11 mouse cellular contexts compared by ENCODE assay signal in the genomic region with DNA sequence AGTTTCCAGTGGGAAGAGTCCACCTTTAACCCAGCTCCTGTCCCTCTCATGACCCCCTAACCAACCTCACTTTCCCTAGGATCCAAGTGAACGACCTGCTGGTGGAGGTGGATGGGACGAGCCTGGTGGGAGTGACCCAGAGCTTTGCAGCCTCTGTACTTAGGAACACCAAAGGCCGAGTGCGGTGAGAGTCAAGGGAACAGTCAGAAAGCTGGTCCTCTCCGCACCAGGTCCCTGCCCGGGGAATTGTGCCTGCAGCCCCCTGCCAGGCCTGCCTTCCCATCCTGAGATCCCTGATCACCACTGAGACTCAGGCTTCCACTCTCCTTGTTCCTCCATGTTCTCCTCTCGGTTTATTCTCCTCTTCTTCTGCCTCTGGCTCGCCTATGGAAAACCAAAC. TPM values are rescaled to one million over a fixed set of nuclear protein-coding genes. Genes with fewer than 3 reads are reported as not detected.
A peak's percentile ranks its signal among the peaks of the same experiment; 100 is the strongest.
DNase-seq lines count a peak whose midpoint lies in the region; ATAC-seq and TF ChIP-seq lines count a peak whose summit lies in the region.
"Had no signal": no experiment of that assay in that cellular context is flagged by ENCODE, and none has a peak within 500 bp of the region (broad histone marks: within the 10 kb centered on the region; RNA-seq: fewer than 3 reads in every experiment).

No protein-coding gene starts in this region.

- H3K27me3 ChIP-seq in hindbrain, embryonic 11.5 days (ENCODE audit: control insufficient read depth, insufficient read depth, low read length), result no peaks in the 10 kb centered on the region
- H3K27me3 ChIP-seq in hindbrain, embryonic 14.5 days (ENCODE audit: control insufficient read depth, insufficient read depth, low read length), result no peaks in the 10 kb centered on the region
- H3K27me3 ChIP-seq in thymus, adult 2 months (ENCODE audit: control insufficient read depth, insufficient read depth, low read length), result no peaks in the 10 kb centered on the region
- H3K27me3 ChIP-seq in limb, embryonic 13.5 days, result no peaks in the 10 kb centered on the region

- H3K4me2 ChIP-seq in hindbrain, embryonic 11.5 days (replicated peaks; ENCODE audit: low read depth, low read length), result no peak overlapping the region
- H3K4me2 ChIP-seq in hindbrain, embryonic 14.5 days (replicated peaks), result no peak overlapping the region
- H3K4me2 ChIP-seq in limb, embryonic 13.5 days (replicated peaks), result no peak overlapping the region

- peaks cover 21% of the 10 kb centered on the region for H3K36me3 ChIP-seq in hindbrain, embryonic 11.5 days (ENCODE audit: control insufficient read depth, insufficient read depth, low read length)
- H3K36me3 ChIP-seq in hindbrain, embryonic 14.5 days (replicated peaks; ENCODE audit: control insufficient read depth, insufficient read depth), result peaks cover 94% of the 10 kb centered on the region
- peaks cover 43% of the 10 kb centered on the region for H3K36me3 ChIP-seq in thymus, adult 2 months (ENCODE audit: control insufficient read depth, insufficient read depth, low read length)
- H3K36me3 ChIP-seq in limb, embryonic 13.5 days, result peaks cover 98% of the 10 kb centered on the region

- 0 out of 2 replicates have a peak overlapping the region, but pooled peaks have one; percentile 7 for H3K9ac ChIP-seq in hindbrain, embryonic 11.5 days (ENCODE audit: low read depth, low read length)
- no peak overlapping the region for H3K9ac ChIP-seq in hindbrain, embryonic 14.5 days
- 0 out of 2 replicates have a peak overlapping the region, but pooled peaks have one; percentile 19 for H3K9ac ChIP-seq in limb, embryonic 13.5 days

- 75% methylated on average over 8 of the region's 8 CpGs for WGBS in hindbrain, embryonic 11.5 days
- WGBS in hindbrain, embryonic 14.5 days, result 81% methylated on average over 8 of the region's 8 CpGs
- 57% methylated on average over 8 of the region's 8 CpGs for WGBS in thymus, adult 2 months
- WGBS in limb, embryonic 13.5 days, result 61% methylated on average over 8 of the region's 8 CpGs

- H3K4me3 ChIP-seq in hindbrain, embryonic 11.5 days (ENCODE audit: low read depth, low read length), result no peak overlapping the region; the same call in 1 of the 2 replicates
- H3K4me3 ChIP-seq in hindbrain, embryonic 14.5 days (replicated peaks; ENCODE audit: low read length), result no peak overlapping the region
- H3K4me3 ChIP-seq in thymus, adult 2 months (ENCODE audit: control insufficient read depth, insufficient read depth, low read length), result no peak overlapping the region
- H3K4me3 ChIP-seq in limb, embryonic 13.5 days, result no peak overlapping the region

- H3K4me1 ChIP-seq in hindbrain, embryonic 11.5 days (replicated peaks; ENCODE audit: control insufficient read depth, insufficient read depth, low read length), result peaks cover 11% of the 10 kb centered on the region
- H3K4me1 ChIP-seq in hindbrain, embryonic 14.5 days (replicated peaks; ENCODE audit: control insufficient read depth, insufficient read depth, low read length), result peaks cover 18% of the 10 kb centered on the region
- H3K4me1 ChIP-seq in thymus, adult 2 months (replicated peaks; ENCODE audit: control insufficient read depth, insufficient read depth, low read length), result peaks cover 59% of the 10 kb centered on the region
- peaks cover 21% of the 10 kb centered on the region for H3K4me1 ChIP-seq in limb, embryonic 13.5 days

- no peak for ATAC-seq in hindbrain, embryonic 11.5 days (ENCODE audit: low FRiP score)
- no peak for ATAC-seq in hindbrain, embryonic 14.5 days (ENCODE audit: low FRiP score)
- no peak for ATAC-seq in limb, embryonic 13.5 days (ENCODE audit: low FRiP score, low read depth)
- no peak for ATAC-seq in monocyte, adult 5-6 weeks (replicated peaks; ENCODE audit: insufficient number of reproducible peaks, low FRiP score, low TSS enrichment, poor library complexity, severe bottlenecking)

- no peak for DNase-seq in hindbrain, embryonic 11.5 days (ENCODE audit: low spot score)
- no peak for DNase-seq in hindbrain, embryonic 14.5 days (ENCODE audit: low spot score)
- DNase-seq in thymus, adult 2 months, result no peak
- DNase-seq in thymus, postnatal 10 days (ENCODE audit: low spot score in 2 of 2), result no peak
- DNase-seq in adrenal gland, adult (ENCODE audit: inconsistent age in 2 of 2, low spot score in 1 of 2), result no peak
- no peak for DNase-seq in urinary bladder, adult 2 months (ENCODE audit: low spot score)
- DNase-seq: layer of hippocampus, adult 9-11 months had no signal

- TF ChIP-seq POLR2A in thymus, adult 2 months (IDR thresholded peaks at IDR 0.05; ENCODE audit: control insufficient read depth, extremely low read depth, insufficient read depth, low read length, poor library complexity), result no peak

- H3K9me3 ChIP-seq in hindbrain, embryonic 11.5 days (ENCODE audit: control insufficient read depth, low read length), result no peaks in the 10 kb centered on the region
- no peaks in the 10 kb centered on the region for H3K9me3 ChIP-seq in hindbrain, embryonic 14.5 days (ENCODE audit: control insufficient read depth, low read length)
- H3K9me3 ChIP-seq in limb, embryonic 13.5 days, result no peaks in the 10 kb centered on the region

- peak overlapping the region; percentile 56 for H3K27ac ChIP-seq in hindbrain, embryonic 11.5 days (ENCODE audit: low read depth, low read length)
- no peak overlapping the region for H3K27ac ChIP-seq in hindbrain, embryonic 14.5 days
- H3K27ac ChIP-seq in thymus, adult 2 months (ENCODE audit: control insufficient read depth, insufficient read depth, low read length), result peak overlapping the region; percentile 95
- H3K27ac ChIP-seq in limb, embryonic 13.5 days, result peak overlapping the region; percentile 22; the same call in 1 of the 2 replicates

- no peak for TF ChIP-seq CTCF in thymus, adult 2 months (IDR thresholded peaks at IDR 0.05; ENCODE audit: borderline replicate concordance, control insufficient read depth, extremely low read depth, insufficient read depth, low read length, poor library complexity)

RNA-seq across cellular contexts. Expression of a gene that starts 9.3 kb away (rescaled TPM):
- 12.4 and 16.2 TPM in 2 replicates for polyA plus RNA-seq in hindbrain, embryonic 11.5 days (2014; fragmentation: Nextera tagmentation; extraction: Ambion mirVana)
- polyA plus RNA-seq in hindbrain, embryonic 14.5 days (2014; fragmentation: Nextera tagmentation; extraction: Ambion mirVana), result 27.1 and 27.5 TPM in 2 replicates
- 112 and 127 TPM in 2 replicates for polyA plus RNA-seq in thymus, adult 2 months (2012; rRNA removed)
- 11.4 and 11.8 TPM in 2 replicates for polyA plus RNA-seq in limb, embryonic 13.5 days (2015; fragmentation: Nextera tagmentation; extraction: Ambion mirVana)
- total RNA-seq in monocyte, adult 5-6 weeks (2017), result 127 to 216 TPM (median 141 TPM) in 3 replicates
- polyA plus RNA-seq in urinary bladder, adult 2 months (2012; rRNA removed), result 16.0 and 35.7 TPM in 2 replicates

RNA-seq across cellular contexts. Expression of a gene that starts 9.6 kb away (rescaled TPM):
- polyA plus RNA-seq in hindbrain, embryonic 11.5 days (2014; fragmentation: Nextera tagmentation; extraction: Ambion mirVana), result 46.1 and 47.6 TPM in 2 replicates
- polyA plus RNA-seq in hindbrain, embryonic 14.5 days (2014; fragmentation: Nextera tagmentation; extraction: Ambion mirVana), result 130 and 135 TPM in 2 replicates
- 9.3 and 10.1 TPM in 2 replicates for polyA plus RNA-seq in thymus, adult 2 months (2012; rRNA removed)
- polyA plus RNA-seq in limb, embryonic 13.5 days (2015; fragmentation: Nextera tagmentation; extraction: Ambion mirVana), result 37.2 and 37.7 TPM in 2 replicates
- 0.38 to 1.5 TPM in 2 of 3 replicates, not detected in the other for total RNA-seq in monocyte, adult 5-6 weeks (2017)
- polyA plus RNA-seq in urinary bladder, adult 2 months (2012; rRNA removed), result 5.8 and 9.6 TPM in 2 replicates

RNA-seq across cellular contexts. Expression of a gene that starts 24.0 kb away (rescaled TPM):
- 0.11 and 0.29 TPM in 2 replicates for polyA plus RNA-seq in hindbrain, embryonic 11.5 days (2014; fragmentation: Nextera tagmentation; extraction: Ambion mirVana)
- polyA plus RNA-seq in hindbrain, embryonic 14.5 days (2014; fragmentation: Nextera tagmentation; extraction: Ambion mirVana), result 0.17 TPM in 1 of 2 replicates, not detected in the other
- 6.3 and 59.1 TPM in 2 replicates for polyA plus RNA-seq in thymus, adult 2 months (2012; rRNA removed)
- polyA plus RNA-seq in limb, embryonic 13.5 days (2015; fragmentation: Nextera tagmentation; extraction: Ambion mirVana), result 6.1 and 7.1 TPM in 2 replicates
- not detected in 3 replicates for total RNA-seq in monocyte, adult 5-6 weeks (2017)
- 69.2 and 93.5 TPM in 2 replicates for polyA plus RNA-seq in urinary bladder, adult 2 months (2012; rRNA removed)
- total RNA-seq: ES-E14 had no signal

RNA-seq across cellular contexts. Expression of a gene that starts 32.7 kb away (rescaled TPM):
- polyA plus RNA-seq in hindbrain, embryonic 11.5 days (2014; fragmentation: Nextera tagmentation; extraction: Ambion mirVana), result not detected in 2 replicates
- not detected in 2 replicates for polyA plus RNA-seq in hindbrain, embryonic 14.5 days (2014; fragmentation: Nextera tagmentation; extraction: Ambion mirVana)
- polyA plus RNA-seq in thymus, adult 2 months (2012; rRNA removed), result 0.12 TPM in 1 of 2 replicates, not detected in the other
- polyA plus RNA-seq in limb, embryonic 13.5 days (2015; fragmentation: Nextera tagmentation; extraction: Ambion mirVana), result not detected in 2 replicates
- total RNA-seq in monocyte, adult 5-6 weeks (2017), result 2.5 TPM in 1 of 3 replicates, not detected in the others
- 0.19 and 0.22 TPM in 2 replicates for polyA plus RNA-seq in urinary bladder, adult 2 months (2012; rRNA removed)
- total RNA-seq: ES-E14 had no signal
- polyA plus RNA-seq: brain, embryonic 14.5 days had no signal

RNA-seq across cellular contexts. Expression of a gene that starts 41.0 kb away (rescaled TPM):
- 12.5 and 13.0 TPM in 2 replicates for polyA plus RNA-seq in hindbrain, embryonic 11.5 days (2014; fragmentation: Nextera tagmentation; extraction: Ambion mirVana)
- polyA plus RNA-seq in hindbrain, embryonic 14.5 days (2014; fragmentation: Nextera tagmentation; extraction: Ambion mirVana), result 22.7 and 25.2 TPM in 2 replicates
- polyA plus RNA-seq in thymus, adult 2 months (2012; rRNA removed), result 47.7 and 55.0 TPM in 2 replicates
- 33.7 and 34.9 TPM in 2 replicates for polyA plus RNA-seq in limb, embryonic 13.5 days (2015; fragmentation: Nextera tagmentation; extraction: Ambion mirVana)
- total RNA-seq in monocyte, adult 5-6 weeks (2017), result 2.8 to 14.5 TPM (median 4.8 TPM) in 3 replicates
- polyA plus RNA-seq in urinary bladder, adult 2 months (2012; rRNA removed), result 34.6 and 59.4 TPM in 2 replicates
